Mouse (Mus musculus): ENCODE results near the gene Fahd1.

- TF ChIP-seq CTCF (IDR thresholded peaks at IDR 0.05; ENCODE audit: insufficient read depth, low read length) (no peak), POLR2A (IDR thresholded peaks at IDR 0.05; ENCODE audit: borderline replicate concordance, extremely low read depth, low read depth, low read length) (no peak)
Measured at GRCm38 (mm10) chr17:24892785-24893184, 42.6 kb upstream of the Fahd1 start.

Data from lung, adult 2 months (tissue).